In the genomic region with DNA sequence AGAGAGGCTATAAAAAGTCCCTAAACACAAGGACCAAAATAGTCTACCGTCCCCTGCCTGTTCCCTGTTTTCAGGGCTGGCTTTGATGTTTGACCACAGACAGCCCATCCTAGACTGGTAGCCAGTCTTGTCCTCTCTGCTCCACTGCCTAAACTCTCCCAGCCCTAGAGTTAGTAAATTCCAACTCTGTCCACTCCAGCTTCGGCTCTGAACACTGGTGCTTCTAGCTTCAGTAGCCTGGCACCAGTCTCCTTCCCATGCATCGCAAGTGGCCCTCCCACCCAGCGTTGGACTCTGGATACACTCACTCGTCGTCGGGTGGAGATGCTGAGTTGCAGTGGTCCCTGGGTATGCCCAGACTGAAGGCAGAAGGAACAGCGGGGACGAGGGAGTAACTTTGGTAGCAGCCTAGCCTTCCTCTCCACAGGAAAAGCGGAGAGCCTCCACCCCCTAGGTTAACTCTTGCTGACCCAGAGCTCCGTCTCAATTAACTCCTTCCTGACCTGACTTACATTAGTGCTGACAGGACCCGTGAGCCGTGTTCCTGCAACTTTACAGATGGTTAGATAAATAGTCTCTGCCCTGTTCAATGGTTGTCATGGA, we compare ENCODE assay signal across 9 mouse cellular contexts. TPM values are rescaled to one million over a fixed set of nuclear protein-coding genes. Genes with fewer than 3 reads are reported as not detected.
A peak's percentile ranks its signal among the peaks of the same experiment; 100 is the strongest.
DNase-seq lines count a peak whose midpoint lies in the region; ATAC-seq and TF ChIP-seq lines count a peak whose summit lies in the region.
"Had no signal": no experiment of that assay in that cellular context is flagged by ENCODE, and none has a peak within 500 bp of the region (broad histone marks: within the 10 kb centered on the region; RNA-seq: fewer than 3 reads in every experiment).

A gene (minus strand): TSS at position 385 of the 603 bp plus-strand sequence.

- H3K27me3 ChIP-seq in forebrain, postnatal 0 days (ENCODE audit: insufficient read depth, low read length): peaks cover 32% of the 10 kb centered on the region
- H3K27me3 ChIP-seq in kidney, postnatal 0 days (ENCODE audit: insufficient read depth, low read length): peaks cover 26% of the 10 kb centered on the region
- H3K27me3 ChIP-seq in midbrain, embryonic 14.5 days (ENCODE audit: control insufficient read depth, insufficient read depth, low read length): peaks cover 52% of the 10 kb centered on the region

- no peak for DNase-seq in gastrocnemius, adult 2 months
- DNase-seq in gastrocnemius, postnatal 10 days: no peak
- DNase-seq in forebrain, postnatal 0 days: no peak
- DNase-seq in kidney, postnatal 0 days (ENCODE audit: low spot score): peak; percentile 74
- peak; percentile 26 for DNase-seq in midbrain, embryonic 14.5 days
- DNase-seq in frontal cortex, postnatal 14 days (ENCODE audit: low spot score in 2 of 2): no peak
- no peak for DNase-seq in testis, postnatal 14 days (ENCODE audit: low spot score)
- no peak for DNase-seq in thymus, postnatal 4 days

- H3K27ac ChIP-seq in gastrocnemius, adult 2 months: peak within 1 kb of the TSS; percentile 84
- no peak within 1 kb of the TSS for H3K27ac ChIP-seq in forebrain, postnatal 0 days (ENCODE audit: low read depth, low read length)
- H3K27ac ChIP-seq in kidney, postnatal 0 days: peak within 1 kb of the TSS; percentile 77
- no peak within 1 kb of the TSS for H3K27ac ChIP-seq in midbrain, embryonic 14.5 days (replicated peaks; ENCODE audit: low read depth, low read length)

- 3% methylated on average over 13 of the region's 13 CpGs for WGBS in forebrain, postnatal 0 days
- WGBS in kidney, postnatal 0 days: 3% methylated on average over 13 of the region's 13 CpGs
- WGBS in midbrain, embryonic 14.5 days: 1% methylated on average over 13 of the region's 13 CpGs

- no peaks in the 10 kb centered on the region for H3K36me3 ChIP-seq in forebrain, postnatal 0 days (ENCODE audit: insufficient read depth)
- H3K36me3 ChIP-seq in kidney, postnatal 0 days (ENCODE audit: insufficient read depth, low read length): no peaks in the 10 kb centered on the region
- no peaks in the 10 kb centered on the region for H3K36me3 ChIP-seq in midbrain, embryonic 14.5 days (ENCODE audit: control insufficient read depth, insufficient read depth, low read length)

- TF ChIP-seq CTCF in gastrocnemius, adult 2 months (IDR thresholded peaks at IDR 0.05): no peak
- TF ChIP-seq CTCF in forebrain, postnatal 0 days (IDR thresholded peaks at IDR 0.05; ENCODE audit: low read depth): no peak
- no peak for TF ChIP-seq CTCF in kidney, postnatal 0 days (IDR thresholded peaks at IDR 0.05; ENCODE audit: low read depth)

- no peak for ATAC-seq in forebrain, postnatal 0 days
- ATAC-seq in kidney, postnatal 0 days (replicated peaks; ENCODE audit: low FRiP score, low read depth): no peak
- ATAC-seq in midbrain, embryonic 14.5 days (ENCODE audit: low FRiP score, low TSS enrichment): no peak

- 0 out of 2 replicates have a peak, but pooled peaks cover 4% of the 10 kb centered on the region for H3K4me1 ChIP-seq in forebrain, postnatal 0 days (ENCODE audit: insufficient read depth)
- H3K4me1 ChIP-seq in kidney, postnatal 0 days (replicated peaks; ENCODE audit: insufficient read depth, low read length): peaks cover 37% of the 10 kb centered on the region
- peaks cover 38% of the 10 kb centered on the region for H3K4me1 ChIP-seq in midbrain, embryonic 14.5 days (ENCODE audit: control insufficient read depth, insufficient read depth, low read length)

- intact Hi-C loops in gastrocnemius, adult 2 months (cut with DNase I): loop anchor here (5.0 kb wide), 1 partner anchor 118 kb away; no protein-coding TSS in a partner anchor

- H3K9ac ChIP-seq in forebrain, postnatal 0 days: no peak within 1 kb of the TSS
- peak within 1 kb of the TSS; percentile 49; the same call in 1 of the 2 replicates for H3K9ac ChIP-seq in kidney, postnatal 0 days (ENCODE audit: low read depth, low read length)
- no peak within 1 kb of the TSS for H3K9ac ChIP-seq in midbrain, embryonic 14.5 days (replicated peaks; ENCODE audit: low read length)

- no peaks in the 10 kb centered on the region for H3K9me3 ChIP-seq in forebrain, postnatal 0 days (ENCODE audit: low read length)
- no peaks in the 10 kb centered on the region for H3K9me3 ChIP-seq in kidney, postnatal 0 days (replicated peaks; ENCODE audit: low read length)
- no peaks in the 10 kb centered on the region for H3K9me3 ChIP-seq in midbrain, embryonic 14.5 days (ENCODE audit: control insufficient read depth, low read length)

- H3K4me3 ChIP-seq in gastrocnemius, adult 2 months: peak within 1 kb of the TSS; percentile 76
- H3K4me3 ChIP-seq in forebrain, postnatal 0 days (ENCODE audit: low read depth, low read length): 0 out of 2 replicates have a peak within 1 kb of the TSS, but pooled peaks have one; percentile 53
- peak within 1 kb of the TSS; percentile 42 for H3K4me3 ChIP-seq in kidney, postnatal 0 days (replicated peaks; ENCODE audit: low read depth, low read length)
- peak within 1 kb of the TSS; percentile 12; the same call in 1 of the 2 replicates for H3K4me3 ChIP-seq in midbrain, embryonic 14.5 days (replicated peaks; ENCODE audit: low read depth, low read length)

- 0 out of 2 replicates have a peak within 1 kb of the TSS, but pooled peaks have one; percentile 76 for H3K4me2 ChIP-seq in forebrain, postnatal 0 days (ENCODE audit: low read depth)
- H3K4me2 ChIP-seq in kidney, postnatal 0 days (ENCODE audit: low read length): peak within 1 kb of the TSS; percentile 85
- peak within 1 kb of the TSS; percentile 81 for H3K4me2 ChIP-seq in midbrain, embryonic 14.5 days (ENCODE audit: low read length)

RNA-seq across cellular contexts. Expression of the gene that starts here (rescaled TPM):
- total RNA-seq in gastrocnemius, adult 2 months (2021): 1 to 10 TPM; 1.7 to 3.1 TPM
- total RNA-seq in gastrocnemius, postnatal 10 days (2021): 1 to 10 TPM; 5.1 to 6.0 TPM
- 14.2 and 18.3 TPM in 2 replicates for total RNA-seq in forebrain, postnatal 0 days (2014; rRNA removed)
- 18.3 and 20.0 TPM in 2 replicates for polyA plus RNA-seq in forebrain, postnatal 0 days (2015; fragmentation: Nextera tagmentation; extraction: Ambion mirVana)
- polyA plus RNA-seq in kidney, postnatal 0 days (2015; fragmentation: Nextera tagmentation; extraction: Ambion mirVana): 10.8 and 12.3 TPM in 2 replicates
- 11.1 and 17.6 TPM in 2 replicates for polyA plus RNA-seq in midbrain, embryonic 14.5 days (2014; fragmentation: Nextera tagmentation; extraction: Ambion mirVana)
- total RNA-seq: common myeloid progenitor, adult 5-6 weeks had no signal

Comparison
In these comparisons a context has a peak if more than half of its experiments do, and no peak if none do; other contexts are left out.
1. DNase-seq: peak in kidney, postnatal 0 days (single experiment) and midbrain, embryonic 14.5 days (single experiment); none in gastrocnemius, adult 2 months (single experiment), gastrocnemius, postnatal 10 days (single experiment), forebrain, postnatal 0 days (single experiment), frontal cortex, postnatal 14 days (0 of 2), testis, postnatal 14 days (single experiment) and thymus, postnatal 4 days (single experiment).
2. H3K27ac ChIP-seq: peak in gastrocnemius, adult 2 months (single experiment) and kidney, postnatal 0 days (single experiment); none in forebrain, postnatal 0 days (single experiment) and midbrain, embryonic 14.5 days (single experiment).
3. H3K4me3 ChIP-seq: peak in every context shown above with its lines; median percentile 76 in gastrocnemius, adult 2 months; 53 in forebrain, postnatal 0 days; 42 in kidney, postnatal 0 days; 12 in midbrain, embryonic 14.5 days.
4. Peak in every context shown above with its lines, with median percentiles within 50 percentile points of each other: H3K4me2 ChIP-seq.